Mouse (Mus musculus) frontal cortex, postnatal 36 days (tissue): ENCODE measurements around the gene Pip5k1c.

Experiments
- DNase-seq, 2 experiments: peaks; one replicate each; pipeline ENCODE4 v3.0.0; 2022; ENCODE audit warnings: low spot score in 2 of 2

The Pip5k1c gene

DNA sequence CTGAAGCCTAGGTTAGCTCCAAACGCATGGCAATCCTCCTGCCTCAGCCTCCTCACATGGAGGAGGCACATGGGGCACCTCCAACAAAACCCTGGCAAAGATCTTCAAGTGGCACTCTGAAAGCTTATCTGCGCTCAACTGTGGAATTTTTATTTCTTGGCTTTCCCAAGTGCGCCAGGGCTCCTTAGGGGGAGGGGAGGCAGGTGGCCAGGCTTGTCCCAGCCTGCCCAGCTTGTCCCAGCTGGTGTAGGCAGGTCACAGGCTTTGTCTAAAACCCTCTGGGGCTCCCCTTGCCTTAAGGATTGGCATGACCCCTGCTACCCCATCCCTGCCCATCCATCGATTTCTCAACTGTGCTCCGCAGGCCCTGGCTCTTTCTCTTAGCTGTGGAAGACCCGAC is 8.6 kb upstream of the Pip5k1c start:
- DNase-seq: no peak

DNA sequence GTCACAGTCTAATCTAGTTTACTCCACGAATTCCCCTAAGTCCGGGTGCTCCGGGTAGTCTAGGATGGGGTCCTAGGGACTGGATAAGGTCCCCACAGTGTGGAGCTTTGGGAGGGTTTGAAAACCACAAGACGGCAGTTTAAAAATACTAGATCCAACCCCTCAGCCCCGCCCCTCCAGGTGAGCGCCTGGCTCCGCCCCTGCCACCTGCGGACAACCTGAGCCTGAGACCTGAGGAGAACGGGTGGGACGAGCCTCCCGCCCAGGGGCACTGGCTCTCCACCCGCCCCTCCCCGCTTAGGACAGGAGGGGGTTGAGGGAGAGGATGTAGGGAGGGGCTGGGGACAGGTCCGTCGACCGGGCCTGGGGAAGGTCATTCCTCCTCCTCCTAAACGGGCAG is 8.0 kb upstream of the Pip5k1c start:
- DNase-seq: no peak

DNA sequence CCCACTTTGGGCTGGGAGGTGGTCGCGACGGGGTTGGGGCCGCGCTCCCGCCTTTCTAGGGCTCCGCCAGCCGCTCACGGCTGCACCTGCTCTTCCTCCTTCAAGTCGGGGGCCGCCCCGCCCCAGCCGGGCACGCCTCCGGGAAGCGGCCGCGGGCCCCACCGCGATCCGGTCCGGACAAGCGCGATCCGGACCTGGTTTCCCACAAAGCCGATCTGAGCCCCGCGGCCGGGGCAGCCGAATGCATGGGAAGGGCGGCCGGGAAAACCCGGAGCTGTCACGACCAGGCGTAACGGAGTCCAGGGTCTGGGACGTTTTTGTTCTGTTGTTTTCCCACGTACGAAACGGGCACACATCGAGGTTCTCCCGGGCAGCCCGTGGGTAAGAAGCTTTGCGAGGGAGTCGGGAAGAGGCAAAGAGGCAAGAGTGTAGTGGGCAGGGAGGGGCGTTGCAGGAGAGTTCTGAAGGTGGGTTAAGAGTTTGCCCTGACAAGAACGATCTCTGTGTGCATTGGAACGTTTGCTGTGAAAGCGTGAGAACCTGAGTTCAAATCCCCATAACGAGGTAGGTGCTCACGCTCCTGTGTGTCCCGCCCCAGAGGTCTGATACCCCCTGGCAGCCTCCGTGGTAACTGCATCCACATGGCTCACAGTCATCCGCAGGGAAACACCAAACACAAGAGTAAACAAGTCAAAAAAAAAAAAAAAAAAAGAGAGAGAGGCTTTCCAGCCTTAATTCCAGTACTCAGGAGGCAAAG is 6.9 kb upstream of the Pip5k1c start:
- peak in 1 of 2 experiments; percentile 74 for DNase-seq

DNA sequence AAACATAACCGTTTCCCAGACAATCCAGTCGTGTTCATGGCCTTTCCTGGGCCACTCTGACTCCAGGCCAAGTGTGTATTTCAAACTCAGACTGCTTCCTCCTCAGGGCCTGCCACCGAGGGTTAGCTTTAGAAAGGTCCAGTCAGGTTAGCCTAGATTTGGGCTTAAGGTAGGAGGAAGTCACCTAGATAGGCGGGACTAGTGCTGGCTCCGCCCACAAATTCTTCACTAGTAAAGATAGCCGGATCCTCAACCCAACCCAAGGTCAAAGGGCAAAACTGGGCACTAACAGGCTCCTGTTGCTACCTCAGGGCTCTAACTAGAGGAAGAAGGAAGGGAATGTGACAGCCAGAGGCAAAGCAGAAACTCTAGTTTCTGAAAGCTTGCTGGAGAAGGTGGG is 6.2 kb upstream of the Pip5k1c start:
- DNase-seq: no peak

DNA sequence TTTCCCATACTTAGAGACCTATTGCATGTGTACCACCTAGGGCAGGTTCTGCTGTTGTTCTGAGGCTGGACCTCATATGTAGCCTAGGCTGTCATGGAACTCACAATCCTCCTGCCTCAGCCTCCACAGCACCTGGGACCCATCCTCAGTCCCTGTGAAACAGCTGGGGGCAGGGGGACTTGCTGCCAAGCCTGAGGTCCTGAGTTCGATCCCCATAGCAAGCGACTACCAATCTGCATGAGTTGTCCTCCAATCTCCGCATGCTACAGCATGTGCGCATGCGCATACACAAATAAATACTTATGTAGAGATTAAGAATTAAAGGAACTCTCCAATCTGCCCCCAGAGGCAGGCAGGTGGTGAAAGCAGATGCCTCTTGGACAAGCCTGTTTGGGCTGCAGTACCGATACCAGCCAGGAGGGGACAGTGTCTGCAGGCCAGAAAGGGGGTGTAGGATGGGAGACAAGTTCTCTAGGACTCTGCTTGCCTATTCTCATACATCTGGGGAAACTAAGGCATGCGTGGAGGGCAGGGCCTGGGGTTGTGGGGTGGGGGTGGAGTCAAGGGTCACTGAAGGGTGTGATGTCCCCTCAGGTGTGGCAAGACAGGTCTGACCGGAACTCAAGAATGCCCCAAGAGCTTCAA is 5.1 kb upstream of the Pip5k1c start:
- no peak for DNase-seq

DNA sequence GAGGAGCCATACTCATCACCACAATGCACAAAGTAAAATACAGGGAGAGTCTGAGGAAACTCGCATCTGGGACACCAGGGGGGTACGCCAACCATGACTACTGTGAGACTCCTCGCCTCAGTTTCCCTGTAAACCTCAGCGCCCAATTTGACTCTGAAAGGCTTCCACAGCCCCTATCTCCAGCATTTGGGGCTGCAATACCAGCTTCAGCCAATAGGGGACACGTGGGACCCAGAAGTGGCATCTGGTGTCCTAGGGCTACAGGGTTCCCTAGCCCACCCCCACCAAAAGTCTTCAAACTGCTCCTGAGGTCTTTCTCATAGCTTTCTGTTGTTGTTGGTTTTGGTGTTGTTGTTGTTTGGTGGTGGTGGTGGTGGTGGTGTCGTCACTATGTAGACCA is 4.2 kb upstream of the Pip5k1c start:
- DNase-seq: no peak

DNA sequence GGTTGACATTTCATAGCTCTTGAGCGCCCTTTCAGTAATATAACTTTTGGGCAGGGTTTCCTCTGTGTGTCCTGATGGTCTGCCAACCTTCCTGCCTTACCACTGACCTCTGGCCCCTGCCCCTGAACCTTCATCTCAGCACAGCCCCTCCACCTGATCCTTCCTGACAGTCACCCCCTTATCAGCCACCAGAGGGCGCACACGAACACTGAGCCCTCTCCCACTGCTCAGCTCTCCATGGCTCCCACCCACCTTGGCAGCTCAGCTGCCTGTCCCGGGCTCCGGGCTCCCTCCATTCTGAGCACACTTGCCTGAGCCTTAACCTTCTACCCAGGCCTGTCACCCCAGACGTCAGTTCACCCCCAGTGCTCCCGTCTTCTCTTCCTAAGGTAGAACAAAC is 3.5 kb upstream of the Pip5k1c start:
- no peak for DNase-seq

DNA sequence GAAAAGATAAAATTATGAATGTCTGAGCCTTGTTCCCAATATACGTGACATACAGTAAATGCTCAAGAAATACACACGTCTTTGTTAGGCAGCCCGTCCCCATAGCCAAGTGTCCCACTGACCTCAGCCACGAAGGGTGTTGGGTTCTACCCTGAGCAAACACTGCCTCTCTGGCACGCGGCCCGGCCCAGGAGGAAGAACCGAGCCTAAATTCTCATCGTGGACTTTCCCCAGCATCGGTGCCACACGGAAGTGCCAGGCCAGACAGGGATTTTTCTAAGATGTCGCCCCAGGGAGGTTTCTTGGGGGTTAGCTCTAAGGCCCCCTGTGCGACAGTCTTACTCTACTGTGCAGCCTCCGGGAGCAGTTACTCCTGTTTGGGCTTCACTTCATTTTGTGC is 3.0 kb upstream of the Pip5k1c start:
- DNase-seq: no peak

DNA sequence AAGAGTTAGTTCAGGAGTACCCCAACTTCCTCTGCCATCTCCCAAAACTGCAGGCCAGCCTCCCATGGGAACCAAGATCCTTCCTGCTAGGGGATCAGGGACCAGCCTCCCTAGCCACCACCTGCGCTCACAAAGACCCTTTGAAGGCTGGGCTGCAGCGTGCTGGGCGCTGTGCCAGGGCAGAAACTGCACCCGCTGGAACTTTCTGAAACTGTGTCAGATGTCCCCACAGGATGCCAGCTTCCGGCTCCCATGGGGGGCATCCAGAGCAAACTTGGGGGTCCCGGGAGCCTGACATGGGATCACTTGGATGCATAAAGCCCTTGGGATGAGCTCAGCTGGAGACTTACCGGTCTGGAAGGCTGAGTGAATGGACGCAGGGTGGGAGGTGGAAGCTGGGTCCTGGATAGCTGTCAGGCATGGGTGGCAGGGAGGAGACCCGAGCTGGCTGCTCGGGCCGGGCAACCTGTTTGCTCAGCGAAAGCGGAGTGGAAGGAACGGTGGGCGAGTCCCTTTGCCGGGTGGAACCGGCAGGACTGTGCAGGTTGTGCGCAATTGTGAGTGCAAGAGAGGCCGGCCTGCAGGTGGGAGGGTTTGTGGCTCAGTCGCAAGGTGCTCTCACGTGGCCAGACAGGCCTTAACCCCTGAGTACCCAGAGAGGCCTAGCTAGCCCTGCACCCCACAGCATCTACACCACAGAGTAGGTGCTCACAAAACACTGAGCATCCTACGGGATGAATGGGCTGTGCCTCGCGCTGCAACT is 1.9 kb upstream of the Pip5k1c start:
- no peak for DNase-seq

DNA sequence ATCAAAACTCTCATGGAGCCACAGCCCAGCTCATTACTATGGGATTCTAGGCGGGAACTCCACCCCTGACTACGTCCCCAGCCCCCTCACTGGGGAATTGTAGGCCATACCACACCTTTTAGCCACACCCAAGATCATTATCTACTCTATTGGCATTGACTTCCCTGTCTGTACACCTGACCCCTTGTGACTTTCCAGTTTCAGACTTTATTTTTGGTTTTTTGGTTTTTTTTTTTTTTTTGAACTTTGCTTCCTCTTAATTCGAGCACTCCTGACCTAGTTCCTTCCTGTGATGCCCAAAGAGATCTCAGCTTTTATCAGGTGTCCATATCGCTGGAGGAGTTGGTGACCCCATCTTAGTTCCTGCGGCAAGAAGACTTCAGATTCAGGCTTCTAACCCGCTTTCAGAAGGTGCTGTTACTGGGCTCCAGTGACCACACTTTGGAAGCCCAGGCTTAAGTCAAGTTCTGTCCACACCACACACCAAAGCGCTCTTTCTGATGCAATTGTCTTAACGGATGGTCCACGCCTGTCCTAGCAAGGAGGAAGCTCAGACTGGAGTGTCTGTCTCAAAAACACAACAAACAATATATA is 1.2 kb upstream of the Pip5k1c start, which contains the start of gene Tjp3:
TSS of gene Tjp3 (minus strand) at position 71 of the 594 bp plus-strand sequence.
- no peak for DNase-seq

DNA sequence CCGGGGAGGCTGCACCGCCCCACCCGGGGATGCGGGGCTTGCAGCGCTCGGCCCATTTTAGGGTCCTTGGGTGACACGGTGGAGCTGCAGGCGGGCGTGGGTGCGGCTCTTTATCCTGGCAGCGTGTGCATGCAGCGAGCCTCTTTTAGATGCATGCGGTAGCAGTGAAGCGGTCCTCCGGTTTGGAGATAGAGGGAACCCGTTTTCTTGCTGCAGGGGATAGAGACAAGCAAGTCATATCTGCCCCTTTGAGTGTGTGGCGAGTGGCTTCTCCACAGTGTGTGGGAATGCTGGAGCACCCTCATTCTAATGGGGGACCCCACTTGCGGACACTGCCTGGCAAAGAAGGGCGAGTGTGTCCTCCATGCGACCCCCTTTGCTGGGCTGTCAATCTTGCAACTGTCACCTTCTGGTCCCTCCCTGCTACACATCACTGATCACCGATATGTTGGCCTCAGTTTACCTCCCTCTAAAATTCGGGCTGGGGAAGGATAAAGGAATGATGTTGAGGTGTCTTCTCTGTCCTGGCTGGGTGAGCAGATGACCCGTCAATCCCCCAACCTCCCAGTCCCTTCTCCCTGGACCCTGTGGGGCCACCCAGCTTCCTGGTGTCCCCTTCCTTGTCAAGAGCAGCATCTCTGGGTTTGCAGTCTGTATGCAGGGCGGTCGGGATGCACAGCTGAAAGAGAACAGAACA is 719 bp downstream of the Pip5k1c start:
- DNase-seq: peak in 1 of 2 experiments; percentile 85

DNA sequence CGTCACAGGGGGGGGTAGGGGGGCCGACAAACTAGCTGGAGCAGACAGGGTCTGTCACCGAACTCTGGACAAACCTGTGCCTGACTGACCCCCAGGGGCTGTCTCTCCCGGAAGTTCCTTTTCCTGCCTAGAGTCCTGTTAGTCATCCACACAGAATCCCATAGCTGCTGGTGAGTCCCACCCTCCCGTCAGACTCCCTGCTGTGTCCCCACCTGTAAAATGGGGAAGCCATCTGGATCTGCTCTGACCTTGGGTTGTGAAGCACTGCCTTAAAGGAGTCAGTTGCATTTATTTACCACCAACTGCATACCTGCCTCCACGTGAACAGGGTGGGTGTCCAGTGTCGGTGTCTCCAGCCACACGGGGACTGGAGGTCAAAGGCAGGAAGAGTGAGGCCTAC is 1.7 kb downstream of the Pip5k1c start:
- no peak for DNase-seq

DNA sequence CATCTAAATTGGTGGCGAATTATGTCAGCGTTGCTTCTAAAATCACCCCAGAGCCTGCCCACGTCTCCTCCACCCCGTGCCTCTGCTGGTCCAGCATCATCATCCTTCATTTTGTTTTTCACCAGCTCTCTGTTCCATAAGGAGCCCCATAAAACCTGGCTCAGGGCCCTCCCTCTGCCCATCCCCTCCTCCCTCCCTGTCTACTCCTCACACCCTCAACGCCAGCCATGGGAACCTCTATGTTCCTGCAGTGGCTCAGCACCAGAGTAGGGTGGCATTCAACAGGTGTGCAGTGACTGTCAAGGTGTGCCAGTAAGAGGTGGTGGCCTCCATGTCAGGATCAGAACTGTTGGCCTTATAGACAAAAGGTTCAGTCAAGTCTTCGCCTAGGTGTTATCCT is 2.4 kb downstream of the Pip5k1c start:
- peak; percentile 56 to 60 for DNase-seq

DNA sequence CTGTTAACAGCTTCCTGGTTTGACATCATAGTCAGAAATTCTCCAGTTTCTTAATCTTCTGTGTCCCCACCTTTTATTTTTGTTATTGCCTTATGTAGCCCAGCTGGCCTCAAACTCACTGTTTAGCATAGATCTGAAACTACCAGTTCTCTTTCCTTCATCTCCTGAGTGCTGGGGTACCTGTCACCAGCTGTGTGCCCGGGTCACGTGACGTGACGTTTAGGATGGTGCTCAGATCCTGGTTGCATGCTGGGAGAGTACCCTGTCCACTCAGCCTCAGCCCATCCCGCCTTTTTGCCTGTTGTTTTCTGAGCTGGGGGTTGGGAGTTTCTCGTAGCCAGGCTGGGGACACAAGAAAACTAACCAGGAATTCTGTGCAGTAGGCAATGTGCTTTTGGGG is 4.5 kb downstream of the Pip5k1c start:
- DNase-seq: no peak

DNA sequence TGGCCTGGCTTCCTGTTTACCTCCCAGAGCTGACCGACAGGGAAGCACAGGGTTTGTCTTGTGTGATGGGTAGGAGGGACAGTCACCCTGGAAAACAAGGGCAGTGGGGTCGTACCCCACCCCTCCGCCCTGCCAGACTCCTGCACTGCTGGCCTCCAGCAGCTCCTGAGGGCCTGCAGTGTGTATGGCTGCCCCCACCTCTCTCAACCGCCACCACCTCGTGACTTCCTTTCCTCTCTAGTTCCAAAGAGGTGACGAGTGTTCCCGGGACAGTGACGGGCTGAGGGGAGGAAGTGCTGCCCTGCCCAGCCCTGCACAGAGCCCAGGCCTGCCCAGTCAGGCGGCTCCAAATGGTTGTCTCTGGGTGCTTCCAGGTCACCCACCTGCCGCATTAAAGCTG is 5.1 kb downstream of the Pip5k1c start:
- DNase-seq: no peak

DNA sequence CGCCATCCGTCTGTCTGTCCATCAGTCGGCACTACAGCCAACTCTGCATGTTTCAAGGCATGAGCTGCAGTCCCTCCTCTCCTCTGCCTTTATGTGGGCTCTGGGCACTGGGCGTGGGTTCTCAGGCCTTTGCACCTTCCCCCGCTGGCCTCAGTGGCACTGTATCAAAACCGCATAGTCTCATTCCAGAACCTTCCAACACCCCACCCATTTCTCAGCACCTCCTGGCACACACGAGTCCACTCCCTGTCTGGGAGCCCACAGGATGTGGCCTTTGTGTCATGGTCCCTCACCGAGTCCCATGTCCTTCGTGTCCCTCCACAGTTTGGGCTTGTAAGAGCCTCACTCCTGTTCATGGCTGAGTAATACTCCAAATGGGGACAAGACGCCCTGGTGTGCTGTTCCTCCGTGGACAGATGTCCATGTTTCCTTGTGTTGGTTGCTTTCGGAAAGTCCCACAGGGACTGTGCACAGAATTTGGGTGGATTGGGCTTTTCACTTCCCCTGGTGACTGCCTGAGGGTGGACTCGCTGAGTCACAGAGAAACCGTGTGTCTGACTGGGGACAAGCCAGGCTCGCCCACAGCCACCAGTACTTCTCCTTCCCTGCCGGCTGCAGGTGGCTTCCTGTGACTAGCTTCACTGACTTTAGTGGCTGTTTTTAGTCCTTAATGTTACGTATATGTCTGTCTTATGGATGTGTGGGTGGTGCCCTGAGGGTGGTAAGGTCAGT is 5.8 kb downstream of the Pip5k1c start:
- peak; percentile 68 for DNase-seq

DNA sequence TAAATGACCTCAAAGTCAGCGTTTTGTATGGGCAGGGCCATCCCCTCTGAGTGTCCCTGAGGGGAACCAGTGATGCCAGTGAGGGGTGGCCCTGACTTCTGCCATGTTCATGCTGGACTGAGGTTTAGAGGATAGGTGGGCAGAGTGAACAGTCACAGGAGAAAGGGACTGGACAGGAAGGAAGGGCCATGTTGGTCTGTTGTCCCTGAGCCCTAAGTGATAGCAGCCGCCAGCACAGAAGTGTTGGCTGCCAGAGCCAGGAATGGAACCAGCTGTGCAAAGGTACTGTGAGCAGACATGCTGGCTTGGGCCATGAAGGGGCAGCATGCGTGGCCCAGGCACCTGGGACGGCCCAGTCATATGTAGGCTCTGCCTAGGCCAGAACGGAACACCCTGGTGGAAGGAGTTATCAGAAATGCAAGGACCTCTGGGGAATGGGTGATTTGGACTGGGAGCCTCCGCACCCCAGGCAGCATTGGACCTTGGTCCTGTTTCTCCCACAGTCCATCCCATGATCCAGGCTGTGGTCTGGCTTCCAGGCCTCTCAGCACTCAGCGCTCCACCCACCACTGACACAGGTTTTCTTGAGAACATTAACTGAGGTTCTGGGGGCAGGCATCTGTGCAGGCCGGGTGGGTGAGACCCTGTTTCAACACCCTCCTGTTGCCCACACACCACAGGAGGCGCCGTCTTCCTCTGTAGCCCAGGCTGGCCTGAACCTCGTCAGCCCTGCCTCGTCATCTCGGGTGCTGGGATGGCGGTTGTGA is 7.0 kb downstream of the Pip5k1c start:
- DNase-seq: no peak

DNA sequence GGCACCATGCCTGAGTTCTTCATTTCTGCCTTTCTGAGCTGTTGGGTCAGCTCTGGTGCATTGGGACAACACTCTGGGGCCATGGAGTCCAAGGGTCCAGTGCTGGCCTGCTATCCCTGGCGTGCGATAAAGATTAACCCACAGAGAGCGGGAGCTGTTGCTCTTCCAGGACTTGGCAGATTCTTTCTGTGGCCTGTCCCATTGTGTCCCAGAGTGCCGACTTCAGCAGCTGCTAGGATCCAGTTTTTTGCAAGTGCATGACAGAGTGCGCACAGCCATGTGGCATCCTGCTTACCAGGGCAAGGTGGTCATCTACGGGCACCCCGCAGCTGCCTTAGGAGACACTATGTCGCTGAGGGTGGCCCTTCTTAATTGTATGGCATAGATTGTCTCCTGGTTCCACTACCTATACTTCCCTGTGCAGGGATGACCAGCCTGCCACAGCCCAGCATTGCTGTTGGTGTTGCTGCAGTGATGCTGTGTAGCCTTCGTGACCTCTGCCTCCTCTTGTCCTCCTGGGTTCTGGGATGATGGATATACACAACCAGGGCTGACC is 7.7 kb downstream of the Pip5k1c start:
- DNase-seq: no peak

DNA sequence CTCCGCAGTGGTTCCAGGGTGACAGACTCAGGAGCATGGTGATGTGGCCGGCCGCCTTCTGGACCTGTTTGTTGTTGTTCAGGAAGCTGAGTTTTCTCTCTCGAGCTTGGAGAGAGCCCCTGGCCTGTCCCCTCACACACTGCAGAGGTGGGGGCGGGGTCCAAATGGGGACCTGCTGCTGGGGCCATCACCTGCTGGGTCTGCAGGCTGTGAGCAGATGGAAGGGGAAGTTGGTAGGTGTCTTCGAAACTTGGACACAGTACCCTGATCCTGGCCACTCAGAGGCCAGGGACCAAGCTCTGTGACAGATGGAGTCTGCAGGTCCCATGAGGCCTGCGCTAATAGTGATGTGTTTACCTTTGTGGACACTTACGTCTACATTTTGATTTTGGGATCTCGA is 8.6 kb downstream of the Pip5k1c start:
- DNase-seq: no peak

DNA sequence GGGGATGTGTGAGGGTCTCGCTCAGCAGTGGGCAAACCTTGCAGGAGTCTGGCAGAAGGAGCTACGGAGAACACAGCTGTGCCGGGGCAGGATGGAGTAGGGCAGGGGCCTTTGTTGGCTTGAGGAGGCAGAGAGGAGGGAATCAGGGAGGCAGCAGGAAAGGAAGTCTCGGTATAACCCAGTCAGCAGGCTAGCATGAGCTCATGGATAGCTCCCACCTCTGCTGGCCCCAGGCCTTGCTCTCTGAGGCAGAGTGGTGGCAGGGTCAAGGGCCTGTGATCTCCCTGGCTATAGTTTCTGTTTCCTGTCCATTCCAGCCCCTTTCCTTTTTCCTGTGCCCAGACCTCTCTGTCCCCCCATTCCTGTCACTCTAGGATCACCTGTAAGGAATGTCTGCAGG is 9.5 kb downstream of the Pip5k1c start:
- DNase-seq: no peak
